Mouse (Mus musculus): ENCODE results near the gene Cdc7. TPM values are rescaled to one million over a fixed set of nuclear protein-coding genes. Genes with fewer than 3 reads are reported as not detected.

Gene Cdc7
- total and polyA plus RNA-seq, 2 experiments from 2014 or later = 23.5 to 36.8 TPM

DNA sequence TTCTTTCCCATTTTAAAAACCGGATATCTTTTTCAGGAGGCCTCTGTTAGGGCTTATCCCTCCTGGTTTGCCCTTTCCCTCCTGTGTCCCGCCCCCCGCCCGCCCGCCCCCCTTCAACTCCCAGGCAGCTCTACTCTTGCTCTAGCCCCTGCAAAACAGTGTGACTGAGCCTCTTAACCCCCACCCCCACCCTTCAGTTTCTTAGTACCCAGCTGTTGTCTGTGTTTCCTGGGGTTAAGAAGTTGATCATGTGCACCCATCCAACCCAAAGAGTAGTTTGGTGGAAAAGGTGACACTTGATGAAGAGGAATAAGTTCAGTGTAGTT is 37.9 kb downstream of the Cdc7 start:
- TF ChIP-seq CTCF (IDR thresholded peaks at IDR 0.05; ENCODE audit: low read depth) = no peak
- ATAC-seq (no peak), DNase-seq (no peak)
- Histone ChIP-seq H3K27me3 (ENCODE audit: insufficient read depth, low read length) (no peaks in the 10 kb centered on the region), H3K27ac (ENCODE audit: low read depth, low read length) (no peak overlapping the region), H3K4me2 (ENCODE audit: low read depth) (no peak overlapping the region), H3K4me1 (ENCODE audit: insufficient read depth) (no peaks in the 10 kb centered on the region), H3K36me3 (ENCODE audit: insufficient read depth) (no peaks in the 10 kb centered on the region), H3K4me3 (ENCODE audit: low read depth, low read length) (no peak overlapping the region), H3K9me3 (ENCODE audit: low read length) (no peaks in the 10 kb centered on the region), H3K9ac (no peak overlapping the region)
- WGBS = 33% methylated on average over 5 of the region's 5 CpGs

DNA sequence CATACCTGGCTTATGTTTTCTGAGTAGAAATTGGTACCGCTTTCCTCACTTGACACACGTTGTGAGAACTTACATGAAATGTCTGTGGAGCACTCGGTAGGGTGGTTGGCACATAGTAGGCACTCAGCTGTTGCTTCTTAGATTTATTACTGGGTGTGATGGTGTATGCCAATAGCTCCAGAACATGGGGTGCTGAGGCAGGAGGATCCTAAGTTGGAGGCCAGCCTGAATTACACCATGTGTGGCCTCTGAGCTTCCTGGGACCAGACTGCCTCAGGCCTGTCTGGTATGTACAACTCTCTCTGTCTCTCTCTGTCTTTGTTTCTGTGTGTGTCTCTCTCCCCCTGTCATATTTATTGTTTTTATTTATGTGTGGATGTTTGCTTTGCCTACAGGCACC is 45.6 kb downstream of the Cdc7 start:
- Histone ChIP-seq H3K27me3 (ENCODE audit: insufficient read depth, low read length) (no peaks in the 10 kb centered on the region), H3K36me3 (ENCODE audit: insufficient read depth) (no peaks in the 10 kb centered on the region), H3K4me2 (ENCODE audit: low read depth) (no peak overlapping the region), H3K27ac (ENCODE audit: low read depth, low read length) (no peak overlapping the region), H3K4me3 (ENCODE audit: low read depth, low read length) (no peak overlapping the region), H3K4me1 (ENCODE audit: insufficient read depth) (no peaks in the 10 kb centered on the region), H3K9me3 (ENCODE audit: low read length) (no peaks in the 10 kb centered on the region), H3K9ac (no peak overlapping the region)
- DNase-seq (no peak), ATAC-seq (no peak)
- TF ChIP-seq CTCF (IDR thresholded peaks at IDR 0.05; ENCODE audit: low read depth) = no peak
- WGBS = 93% methylated on average over 3 of the region's 3 CpGs

DNA sequence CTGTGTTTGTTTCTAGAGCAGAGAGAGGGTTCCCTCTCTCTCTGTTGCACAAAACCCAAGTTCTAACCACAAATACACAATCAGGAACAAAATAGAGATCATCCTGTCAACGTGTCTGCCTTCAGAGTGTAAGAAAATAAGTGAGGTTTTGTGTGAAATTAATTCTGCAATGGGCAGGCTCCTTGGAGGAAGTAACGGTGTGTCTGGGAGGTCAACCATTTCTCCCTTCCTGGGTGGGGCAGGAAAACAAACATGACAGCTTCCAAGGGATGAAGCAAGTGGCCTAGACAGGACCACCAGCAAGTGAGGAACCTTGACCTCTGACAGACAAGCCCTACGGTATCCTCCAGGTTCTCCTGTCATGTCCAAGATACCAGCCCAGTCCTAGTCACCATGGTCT is 46.2 kb downstream of the Cdc7 start:
- H3K27ac ChIP-seq (ENCODE audit: low read depth, low read length) = no peak overlapping the region
- no peak for TF ChIP-seq CTCF (IDR thresholded peaks at IDR 0.05; ENCODE audit: low read depth)
- no peak for ATAC-seq
- no peak overlapping the region for H3K4me2 ChIP-seq (ENCODE audit: low read depth)
- no peak for DNase-seq
- no peaks in the 10 kb centered on the region for H3K36me3 ChIP-seq (ENCODE audit: insufficient read depth)
- no peak overlapping the region for H3K9ac ChIP-seq
- H3K4me1 ChIP-seq (ENCODE audit: insufficient read depth) = no peaks in the 10 kb centered on the region
- no peak overlapping the region for H3K4me3 ChIP-seq (ENCODE audit: low read depth, low read length)
- 81% methylated on average over 3 of the region's 3 CpGs for WGBS
- no peaks in the 10 kb centered on the region for H3K27me3 ChIP-seq (ENCODE audit: insufficient read depth, low read length)
- no peaks in the 10 kb centered on the region for H3K9me3 ChIP-seq (ENCODE audit: low read length)

DNA sequence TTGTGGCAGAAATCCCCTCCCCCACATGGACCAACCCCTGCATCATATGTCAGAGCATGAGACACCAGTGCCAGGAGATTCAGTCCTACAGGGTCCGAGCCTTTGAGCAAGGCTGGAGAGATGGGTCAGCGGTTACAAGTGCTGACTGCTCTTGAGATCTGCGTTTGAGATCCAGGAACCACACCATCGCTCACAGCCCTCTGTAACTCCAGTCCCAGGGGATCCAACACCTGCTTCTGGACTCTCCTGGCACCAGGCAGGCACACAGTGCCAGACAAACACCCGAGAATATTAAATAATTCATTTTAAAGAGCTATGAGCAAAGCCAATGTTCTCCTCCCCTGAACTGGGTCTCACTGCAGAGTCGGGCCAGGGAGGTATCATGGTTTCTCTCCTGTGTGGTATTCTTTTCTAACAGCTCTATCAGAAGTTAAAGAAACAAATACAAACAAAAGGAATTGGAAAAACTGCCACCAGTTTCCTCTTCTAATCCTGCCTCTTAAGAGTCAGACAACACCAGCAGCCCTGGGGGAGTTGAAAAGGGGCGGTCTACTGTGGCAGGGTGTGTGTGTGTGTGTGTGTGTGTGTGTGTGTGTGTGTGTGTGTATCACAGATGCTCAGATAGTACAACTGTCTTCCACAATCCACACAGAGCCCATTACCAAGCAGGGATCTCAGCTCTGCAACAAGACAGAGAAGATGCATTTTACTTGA is 47.4 kb downstream of the Cdc7 start:
- H3K4me3 ChIP-seq (ENCODE audit: low read depth, low read length) = no peak overlapping the region
- no peaks in the 10 kb centered on the region for H3K4me1 ChIP-seq (ENCODE audit: insufficient read depth)
- TF ChIP-seq CTCF (IDR thresholded peaks at IDR 0.05; ENCODE audit: low read depth) = no peak
- H3K4me2 ChIP-seq (ENCODE audit: low read depth) = no peak overlapping the region
- H3K36me3 ChIP-seq (ENCODE audit: insufficient read depth) = no peaks in the 10 kb centered on the region
- DNase-seq (no peak), ATAC-seq (no peak)
- WGBS = 66% methylated on average over 7 of the region's 7 CpGs
- no peak overlapping the region for H3K9ac ChIP-seq
- H3K27ac ChIP-seq (ENCODE audit: low read depth, low read length) = no peak overlapping the region
- H3K27me3 ChIP-seq (ENCODE audit: insufficient read depth, low read length) = no peaks in the 10 kb centered on the region
- no peaks in the 10 kb centered on the region for H3K9me3 ChIP-seq (ENCODE audit: low read length)

DNA sequence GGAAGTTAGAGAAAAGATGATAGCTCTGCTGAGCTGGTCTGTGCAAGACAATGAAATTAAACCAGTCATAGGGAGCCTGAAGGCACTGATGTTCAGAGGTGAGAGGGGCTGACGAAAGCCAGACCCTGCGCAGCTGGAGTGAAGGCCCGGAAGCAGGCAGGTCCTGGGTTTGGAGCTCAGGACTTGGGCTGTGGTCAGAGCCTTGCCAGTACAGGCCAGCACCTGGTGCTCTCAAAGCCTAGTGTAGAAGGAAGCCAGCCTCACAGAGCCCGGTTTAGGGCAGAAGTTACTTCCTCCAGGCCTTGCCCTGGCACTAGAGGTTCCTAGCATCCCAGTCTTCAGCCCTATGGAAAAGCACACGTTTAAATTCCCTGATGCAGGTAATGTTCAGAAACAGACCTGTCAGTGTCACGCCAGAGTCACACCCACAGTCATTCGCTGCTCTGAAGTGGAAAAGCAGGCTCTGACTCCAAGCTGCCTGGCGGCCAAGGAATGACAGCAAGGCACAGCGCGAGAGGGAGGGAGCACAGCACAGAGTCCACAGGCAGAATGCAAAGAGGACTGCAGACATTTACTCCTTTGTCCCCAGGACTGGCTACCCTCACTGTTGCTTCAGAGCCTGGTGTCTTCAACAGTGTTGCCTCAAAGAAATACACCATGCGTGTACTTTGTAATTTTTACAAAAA is 48.1 kb downstream of the Cdc7 start:
- H3K36me3 ChIP-seq (ENCODE audit: insufficient read depth) = no peaks in the 10 kb centered on the region
- no peak for TF ChIP-seq CTCF (IDR thresholded peaks at IDR 0.05; ENCODE audit: low read depth)
- no peaks in the 10 kb centered on the region for H3K4me1 ChIP-seq (ENCODE audit: insufficient read depth)
- H3K4me2 ChIP-seq (ENCODE audit: low read depth) = no peak overlapping the region
- DNase-seq (no peak), ATAC-seq (no peak)
- H3K27me3 ChIP-seq (ENCODE audit: insufficient read depth, low read length) = no peaks in the 10 kb centered on the region
- WGBS = 56% methylated on average over 11 of the region's 11 CpGs
- no peak overlapping the region for H3K27ac ChIP-seq (ENCODE audit: low read depth, low read length)
- no peak overlapping the region for H3K4me3 ChIP-seq (ENCODE audit: low read depth, low read length)
- H3K9me3 ChIP-seq (ENCODE audit: low read length) = no peaks in the 10 kb centered on the region
- no peak overlapping the region for H3K9ac ChIP-seq

DNA sequence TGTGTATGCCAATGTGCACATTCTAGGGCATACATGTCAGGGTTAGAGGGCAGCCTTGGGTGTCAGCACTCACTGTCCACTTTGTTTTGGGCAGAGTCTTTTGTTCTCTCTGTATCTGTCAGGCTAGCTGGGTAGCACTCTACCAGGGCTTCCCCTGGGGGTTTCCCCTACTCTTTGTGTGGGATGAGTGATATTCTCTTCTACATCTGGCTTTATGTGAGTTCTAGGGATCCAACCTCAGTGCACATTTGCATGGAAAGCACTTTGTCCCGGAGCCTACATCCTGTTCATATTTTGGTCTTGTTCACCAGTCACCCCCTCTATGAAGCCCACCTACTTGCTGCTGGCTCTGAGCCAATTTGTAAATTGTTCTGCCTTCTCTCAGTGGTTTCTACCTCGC is 49.3 kb downstream of the Cdc7 start:
- Histone ChIP-seq H3K27me3 (ENCODE audit: insufficient read depth, low read length) (no peaks in the 10 kb centered on the region), H3K4me2 (ENCODE audit: low read depth) (no peak overlapping the region), H3K9ac (no peak overlapping the region), H3K9me3 (ENCODE audit: low read length) (no peaks in the 10 kb centered on the region), H3K27ac (ENCODE audit: low read depth, low read length) (no peak overlapping the region), H3K4me1 (ENCODE audit: insufficient read depth) (no peaks in the 10 kb centered on the region), H3K4me3 (ENCODE audit: low read depth, low read length) (no peak overlapping the region), H3K36me3 (ENCODE audit: insufficient read depth) (no peaks in the 10 kb centered on the region)
- DNase-seq (no peak), ATAC-seq (no peak)
- no peak for TF ChIP-seq CTCF (IDR thresholded peaks at IDR 0.05; ENCODE audit: low read depth)
- WGBS = 59% methylated on average over 2 of the region's 2 CpGs

DNA sequence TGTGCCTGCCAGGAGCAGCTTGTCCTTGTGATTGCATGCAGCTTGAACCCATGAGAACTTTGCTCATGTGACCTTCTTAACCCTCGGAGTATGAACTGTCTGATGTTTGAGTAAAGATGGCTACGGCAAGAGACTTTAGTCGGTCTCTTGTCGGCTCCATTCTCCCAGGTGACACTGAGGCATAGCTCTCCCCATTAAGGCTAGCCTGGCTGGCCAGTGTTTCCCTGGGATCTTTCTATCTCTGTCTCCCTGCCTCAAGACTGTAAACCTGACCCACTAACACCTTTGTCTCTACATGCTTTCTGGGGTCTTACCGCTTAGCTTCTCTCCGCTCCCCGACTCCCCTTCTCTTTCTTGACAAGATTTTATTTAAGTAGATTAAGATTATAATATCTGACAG is 50.0 kb downstream of the Cdc7 start:
- H3K27ac ChIP-seq (ENCODE audit: low read depth, low read length) = no peak overlapping the region
- no peak overlapping the region for H3K4me2 ChIP-seq (ENCODE audit: low read depth)
- H3K9me3 ChIP-seq (ENCODE audit: low read length) = no peaks in the 10 kb centered on the region
- no peaks in the 10 kb centered on the region for H3K27me3 ChIP-seq (ENCODE audit: insufficient read depth, low read length)
- no peaks in the 10 kb centered on the region for H3K36me3 ChIP-seq (ENCODE audit: insufficient read depth)
- H3K4me3 ChIP-seq (ENCODE audit: low read depth, low read length) = no peak overlapping the region
- DNase-seq = no peak
- WGBS = 92% methylated on average over 7 of the region's 7 CpGs
- no peaks in the 10 kb centered on the region for H3K4me1 ChIP-seq (ENCODE audit: insufficient read depth)
- H3K9ac ChIP-seq = no peak overlapping the region
- no peak for ATAC-seq
- no peak for TF ChIP-seq CTCF (IDR thresholded peaks at IDR 0.05; ENCODE audit: low read depth)
